Mouse (Mus musculus): ENCODE results near the gene Ehmt2. TPM values are rescaled to one million over a fixed set of nuclear protein-coding genes. Genes with fewer than 3 reads are reported as not detected.
"Not testable (repeated sequence)": the region's sequence is repeated elsewhere in the genome, so short reads cannot be mapped to it uniquely, and the experiment has no call there.

Gene Ehmt2
- total RNA-seq, 2 experiments from 2014 or later = 168 to 175 TPM

DNA sequence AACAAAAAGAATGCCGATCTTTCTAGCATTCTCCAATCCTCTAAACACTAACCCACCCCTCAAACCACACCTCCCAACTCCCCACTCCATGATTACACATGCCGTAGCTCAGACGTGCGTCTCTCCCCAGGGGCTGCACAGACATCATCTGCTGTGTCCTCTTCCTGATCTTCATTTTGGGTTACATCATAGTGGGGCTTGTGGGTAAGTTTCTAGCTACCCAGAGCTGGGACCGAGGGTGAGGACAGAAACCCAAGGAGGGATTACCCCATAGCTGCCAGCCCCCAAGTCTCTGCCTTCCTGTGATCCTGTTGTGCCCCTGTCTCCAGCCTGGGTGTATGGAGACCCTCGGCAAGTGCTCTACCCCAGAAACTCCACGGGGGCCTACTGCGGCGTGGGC, 18.9 kb downstream of the Ehmt2 start:
- DNase-seq (ENCODE audit: low spot score in 2 of 2) = no peak

DNA sequence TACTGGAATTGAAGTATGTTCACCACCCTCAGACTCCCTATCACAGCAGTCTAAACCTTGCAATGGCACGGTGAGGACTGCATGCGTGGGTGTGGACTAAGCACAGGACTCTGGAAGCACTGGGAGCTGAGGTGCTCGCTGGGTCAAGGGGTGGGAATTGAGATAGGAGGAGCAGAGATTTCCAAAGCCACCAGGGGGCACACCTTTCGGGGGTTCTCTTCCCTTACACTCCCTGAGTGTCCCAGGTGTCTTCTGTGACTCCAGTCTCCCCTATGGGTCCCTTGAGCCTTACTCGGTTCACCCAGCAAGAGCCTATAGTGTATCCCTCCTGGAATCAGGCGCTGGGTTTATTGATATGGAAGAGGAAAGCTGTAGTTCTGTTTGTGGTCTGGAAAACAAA, 24.7 kb downstream of the Ehmt2 start:
- DNase-seq (ENCODE audit: low spot score in 2 of 2) = no peak

DNA sequence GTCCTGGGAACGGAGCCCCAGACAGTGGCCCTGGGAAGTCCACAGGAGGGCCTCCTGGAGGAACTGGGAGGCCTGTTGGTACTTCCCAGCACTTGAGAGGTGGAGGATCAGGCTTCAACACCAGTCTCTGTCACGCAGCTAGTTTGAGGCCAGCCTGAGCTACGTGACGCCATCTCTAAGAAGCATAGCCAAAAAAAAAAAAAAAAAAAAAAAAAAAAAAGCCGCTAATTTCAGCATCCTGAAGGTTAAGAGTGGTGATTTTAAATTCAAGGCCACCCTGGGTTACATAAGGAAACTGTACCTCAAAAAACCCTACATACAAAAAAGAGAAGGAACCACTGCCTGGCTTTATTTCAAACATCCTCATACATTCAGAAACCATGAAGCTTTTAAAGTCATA, 26.0 kb downstream of the Ehmt2 start:
- DNase-seq (ENCODE audit: low spot score in 2 of 2) = no peak

DNA sequence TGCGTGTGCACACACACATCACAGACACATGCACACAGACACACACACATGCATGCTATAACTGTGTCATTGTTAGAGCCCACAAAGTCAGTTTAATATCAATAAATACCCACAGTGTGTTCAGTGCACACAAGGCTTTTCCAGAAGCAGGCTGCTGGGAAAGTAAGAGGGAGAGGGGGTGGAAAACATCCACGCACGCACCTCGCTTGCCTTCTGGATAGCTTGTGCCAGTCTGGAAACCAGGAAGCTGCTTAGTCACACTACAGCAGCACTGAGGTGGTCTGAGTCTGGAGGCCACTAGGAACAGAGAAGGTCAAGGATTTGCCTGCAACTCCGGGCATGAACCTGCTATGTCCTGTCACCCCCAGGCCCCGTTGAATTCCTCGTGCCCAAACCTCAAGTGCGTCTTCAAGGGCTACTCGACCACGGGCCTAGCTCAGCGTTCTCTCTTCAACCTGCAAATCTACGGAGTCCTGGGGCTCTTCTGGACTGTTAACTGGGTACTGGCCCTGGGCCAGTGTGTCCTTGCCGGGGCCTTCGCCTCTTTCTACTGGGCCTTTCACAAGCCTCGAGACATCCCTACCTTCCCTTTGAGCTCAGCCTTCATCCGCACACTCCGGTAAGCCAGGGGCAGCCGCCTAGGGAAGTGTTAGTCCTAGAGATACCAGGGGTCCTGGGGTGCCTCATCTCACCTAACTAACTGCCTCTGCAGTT, 29.2 kb downstream of the Ehmt2 start:
- DNase-seq (ENCODE audit: low spot score in 2 of 2) = peak in 1 of 2 experiments; percentile 51

DNA sequence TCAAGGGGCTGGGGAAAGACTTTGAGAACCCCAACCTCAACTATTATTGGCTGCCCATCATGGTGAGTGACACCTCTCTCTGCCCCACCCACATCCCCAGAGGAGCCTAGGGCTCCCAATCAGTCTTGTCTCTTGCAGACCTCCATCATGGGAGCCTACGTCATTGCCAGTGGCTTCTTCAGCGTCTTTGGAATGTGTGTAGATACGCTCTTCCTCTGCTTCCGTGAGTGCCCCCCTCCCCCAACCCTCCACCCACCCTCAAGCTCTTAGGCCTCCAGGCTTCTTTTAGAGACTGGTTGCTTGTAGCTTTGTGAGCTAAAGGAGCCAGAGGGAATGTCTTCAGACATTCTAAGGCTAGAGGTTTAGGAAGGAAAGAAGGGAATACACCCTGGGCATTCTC, 30.6 kb downstream of the Ehmt2 start:
- DNase-seq (ENCODE audit: low spot score in 2 of 2) = no peak

DNA sequence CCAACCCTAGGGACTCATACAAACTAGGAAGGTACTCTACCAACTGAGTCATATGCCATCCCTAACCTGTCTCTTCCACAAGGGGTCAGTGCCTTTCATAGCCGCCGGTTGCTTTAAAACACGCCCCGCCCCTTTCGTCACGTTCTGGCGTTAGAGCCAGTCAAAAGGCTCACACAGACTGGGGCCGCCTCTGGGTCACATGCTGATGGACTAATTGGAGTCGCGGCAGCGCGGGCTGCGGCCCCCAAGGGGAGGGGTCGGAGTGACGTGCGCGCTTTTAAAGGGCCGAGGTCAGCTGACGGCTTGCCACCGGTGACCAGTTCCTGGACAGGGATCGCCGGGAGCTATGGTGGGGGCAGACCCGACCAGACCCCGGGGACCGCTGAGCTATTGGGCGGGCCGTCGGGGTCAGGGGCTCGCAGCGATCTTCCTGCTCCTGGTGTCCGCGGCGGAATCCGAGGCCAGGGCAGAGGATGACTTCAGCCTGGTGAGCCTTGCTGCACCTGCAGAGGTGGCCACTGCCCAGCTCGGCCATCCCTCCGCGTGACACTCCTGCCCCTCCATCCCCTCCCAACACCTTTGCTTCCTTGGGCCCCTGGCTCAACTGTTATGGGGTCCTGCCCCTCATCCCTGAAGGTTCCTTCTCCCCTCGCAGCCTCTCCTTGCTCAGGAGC, 32.9 kb downstream of the Ehmt2 start, which contains the start of gene Neu1:
Gene Neu1 (plus strand): TSS at position 193 of the 674 bp plus-strand sequence.
- DNase-seq (ENCODE audit: low spot score in 2 of 2) = peak; percentile 97 to 98

DNA sequence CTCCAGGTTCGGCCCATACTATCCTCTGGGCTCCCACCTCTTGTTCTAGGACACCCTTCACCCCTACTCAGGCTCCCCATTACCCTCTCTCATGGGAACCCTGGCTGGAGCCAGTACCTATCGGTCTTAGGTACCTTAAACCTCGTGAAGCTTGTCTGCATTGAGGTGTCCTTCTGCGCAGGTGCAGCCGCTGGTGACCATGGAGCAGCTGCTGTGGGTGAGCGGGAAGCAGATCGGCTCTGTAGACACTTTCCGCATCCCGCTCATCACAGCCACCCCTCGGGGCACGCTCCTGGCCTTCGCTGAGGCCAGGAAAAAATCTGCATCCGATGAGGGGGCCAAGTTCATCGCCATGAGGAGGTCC, 33.4 kb downstream of the Ehmt2 start:
- DNase-seq (ENCODE audit: low spot score in 2 of 2) = peak; percentile 34 to 58

DNA sequence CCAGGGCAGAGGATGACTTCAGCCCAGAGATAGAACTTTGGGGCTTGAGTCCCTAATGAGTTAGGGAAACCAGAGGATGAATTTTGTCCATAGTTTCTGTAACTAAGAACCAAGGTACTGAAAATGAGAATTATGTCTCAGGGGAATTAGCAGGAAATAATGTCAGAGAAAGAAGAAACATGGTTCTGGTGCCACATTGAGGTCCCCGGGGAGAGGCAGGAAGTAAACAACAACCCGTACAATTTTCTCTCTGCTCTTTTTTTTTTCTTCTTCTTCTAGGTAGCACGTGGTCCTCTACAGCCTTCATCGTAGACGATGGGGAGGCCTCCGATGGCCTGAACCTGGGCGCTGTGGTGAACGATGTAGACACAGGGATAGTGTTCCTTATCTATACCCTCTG, 34.0 kb downstream of the Ehmt2 start:
- no peak for DNase-seq (ENCODE audit: low spot score in 2 of 2)

DNA sequence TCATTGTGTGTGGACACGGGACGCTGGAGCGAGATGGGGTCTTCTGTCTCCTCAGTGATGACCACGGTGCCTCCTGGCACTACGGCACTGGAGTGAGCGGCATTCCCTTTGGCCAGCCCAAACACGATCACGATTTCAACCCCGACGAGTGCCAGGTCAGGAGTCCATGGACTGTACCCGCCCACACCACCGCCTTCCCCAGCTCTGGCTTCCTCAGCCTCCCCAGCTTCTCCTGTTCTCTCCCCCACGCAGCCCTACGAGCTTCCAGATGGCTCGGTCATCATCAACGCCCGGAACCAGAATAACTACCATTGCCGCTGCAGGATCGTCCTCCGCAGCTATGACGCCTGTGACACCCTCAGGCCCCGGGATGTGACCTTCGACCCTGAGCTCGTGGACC, 35.8 kb downstream of the Ehmt2 start:
- peak; percentile 38 to 48 for DNase-seq (ENCODE audit: low spot score in 2 of 2)

DNA sequence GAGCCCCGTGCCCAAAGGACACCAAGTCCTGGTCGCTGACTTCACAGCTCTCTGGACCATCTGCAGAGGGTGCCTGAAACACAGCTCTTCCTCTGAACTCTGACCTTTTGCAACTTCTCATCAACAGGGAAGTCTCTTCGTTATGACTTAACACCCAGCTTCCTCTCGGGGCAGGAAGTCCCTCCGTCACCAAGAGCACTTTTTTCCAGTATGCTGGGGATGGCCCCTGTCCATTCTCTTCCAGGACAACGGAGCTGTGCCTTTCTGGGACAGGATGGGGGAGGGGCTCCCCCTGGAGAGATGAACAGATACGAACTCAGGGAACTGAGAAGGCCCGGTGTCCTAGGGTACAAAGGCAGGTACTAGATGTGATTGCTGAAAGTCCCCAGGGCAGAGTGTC, 36.6 kb downstream of the Ehmt2 start:
- no peak for DNase-seq (ENCODE audit: low spot score in 2 of 2)

DNA sequence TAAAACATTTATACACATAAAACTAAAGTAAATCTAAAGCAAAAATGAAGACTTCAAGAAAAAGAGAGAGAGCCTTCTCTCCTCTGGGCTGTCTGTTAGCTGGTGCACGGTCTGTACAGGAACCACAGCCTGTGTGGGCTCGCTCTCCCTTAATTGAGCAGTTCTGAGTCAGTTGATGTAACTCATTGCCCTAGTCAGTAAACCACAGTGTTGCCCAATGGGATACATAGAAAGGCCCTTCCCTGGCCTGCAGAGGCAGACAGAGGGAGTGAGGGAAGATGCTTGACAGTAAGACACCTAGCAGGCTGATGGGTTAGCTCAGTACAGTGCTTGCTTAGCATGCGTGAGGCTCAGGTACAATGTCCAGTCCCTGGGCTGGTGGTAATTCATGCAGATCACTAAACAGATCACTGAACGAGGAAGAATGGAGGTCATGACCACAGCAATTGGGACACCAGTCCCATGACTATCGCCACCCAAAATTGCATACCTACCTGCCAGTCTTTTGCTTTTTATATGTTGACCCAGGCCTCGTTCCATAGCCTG, 39.8 kb downstream of the Ehmt2 start:
- DNase-seq (ENCODE audit: low spot score in 2 of 2) = no peak

DNA sequence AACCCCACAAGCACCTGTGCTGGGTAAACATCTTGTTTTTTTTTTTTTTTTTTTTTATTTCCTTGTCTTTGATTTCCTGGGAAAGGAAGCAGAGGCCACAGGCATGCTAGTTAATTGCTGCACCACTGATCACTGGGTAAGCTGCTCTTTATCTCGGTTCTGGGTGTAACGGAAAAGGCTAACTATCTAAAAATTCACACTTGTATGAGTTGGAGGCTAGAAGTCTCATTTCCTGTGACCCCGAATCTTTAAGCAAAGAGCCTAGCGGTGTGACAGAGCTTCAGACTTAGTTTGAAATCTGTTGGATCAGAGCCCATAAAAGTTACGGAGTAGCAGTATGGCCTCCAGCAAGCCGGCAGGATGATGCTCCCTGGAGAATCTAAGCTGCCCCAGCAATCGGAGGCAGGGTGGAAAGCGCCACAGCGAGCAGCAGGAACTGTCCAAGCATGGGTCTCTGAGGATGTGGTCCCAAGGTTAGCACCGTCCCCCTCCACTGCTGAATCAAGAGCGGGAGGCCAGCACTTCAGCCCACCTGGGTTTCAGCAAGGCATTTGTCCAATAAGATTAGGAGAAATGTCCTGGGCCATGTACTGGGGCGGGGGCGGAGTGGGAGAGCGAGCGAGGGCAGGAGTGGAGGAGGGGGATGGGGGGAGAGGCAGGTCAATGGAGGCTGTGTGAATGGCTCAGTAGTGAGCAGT, 43.2 kb downstream of the Ehmt2 start:
- DNase-seq (ENCODE audit: low spot score in 2 of 2) = no peak

DNA sequence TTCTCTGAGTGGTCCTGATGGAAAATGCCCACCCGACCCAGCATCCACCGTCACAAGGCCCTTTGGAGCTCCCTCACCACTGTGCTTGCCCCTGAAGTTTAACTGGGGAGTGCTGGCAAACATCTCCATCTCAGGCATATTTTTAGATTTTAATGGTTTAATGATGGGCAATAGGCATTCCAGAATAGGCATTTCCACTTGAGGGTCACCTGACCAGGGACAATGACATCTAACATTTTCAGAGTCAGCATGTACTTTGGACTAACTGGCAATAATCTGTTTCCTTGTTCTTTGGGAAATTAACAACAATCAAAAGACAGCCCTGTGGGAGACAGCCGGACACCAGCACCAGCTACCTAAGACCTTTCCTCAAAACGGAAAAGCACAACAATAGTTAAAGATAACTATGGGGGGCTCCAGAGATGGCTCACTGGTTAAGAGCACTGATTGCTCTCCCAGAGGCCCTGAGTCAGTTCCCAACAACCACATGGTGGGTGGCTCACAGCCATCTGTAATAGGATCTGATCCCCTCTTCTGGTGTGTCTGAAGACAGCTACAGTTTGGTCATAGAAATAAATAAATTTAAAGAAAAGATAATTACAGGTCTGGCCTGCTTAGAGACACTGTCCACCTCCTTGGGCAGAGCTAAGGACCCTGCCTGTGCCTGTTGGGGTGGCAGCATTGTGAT, 45.0 kb downstream of the Ehmt2 start:
- DNase-seq (ENCODE audit: low spot score in 2 of 2) = no peak

DNA sequence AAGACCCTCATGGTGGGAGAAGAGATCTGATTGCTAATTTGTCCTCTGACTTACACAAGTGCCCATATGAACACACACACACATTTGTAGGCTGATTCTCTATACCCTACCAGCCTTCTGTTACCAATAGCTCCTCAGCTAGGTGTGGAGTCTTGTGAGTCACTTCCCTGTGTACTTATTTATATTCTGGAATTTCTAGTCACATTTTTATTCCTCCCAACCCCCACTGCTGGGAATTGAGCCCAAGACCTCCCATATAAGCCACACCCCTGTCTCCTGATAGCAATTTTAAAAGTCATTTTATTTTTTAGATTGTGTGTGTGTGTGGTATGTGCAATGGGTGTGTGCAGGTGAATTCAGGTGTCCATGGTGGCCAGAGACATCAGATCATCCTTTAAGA, 46.1 kb downstream of the Ehmt2 start:
- DNase-seq (ENCODE audit: low spot score in 2 of 2) = no peak

DNA sequence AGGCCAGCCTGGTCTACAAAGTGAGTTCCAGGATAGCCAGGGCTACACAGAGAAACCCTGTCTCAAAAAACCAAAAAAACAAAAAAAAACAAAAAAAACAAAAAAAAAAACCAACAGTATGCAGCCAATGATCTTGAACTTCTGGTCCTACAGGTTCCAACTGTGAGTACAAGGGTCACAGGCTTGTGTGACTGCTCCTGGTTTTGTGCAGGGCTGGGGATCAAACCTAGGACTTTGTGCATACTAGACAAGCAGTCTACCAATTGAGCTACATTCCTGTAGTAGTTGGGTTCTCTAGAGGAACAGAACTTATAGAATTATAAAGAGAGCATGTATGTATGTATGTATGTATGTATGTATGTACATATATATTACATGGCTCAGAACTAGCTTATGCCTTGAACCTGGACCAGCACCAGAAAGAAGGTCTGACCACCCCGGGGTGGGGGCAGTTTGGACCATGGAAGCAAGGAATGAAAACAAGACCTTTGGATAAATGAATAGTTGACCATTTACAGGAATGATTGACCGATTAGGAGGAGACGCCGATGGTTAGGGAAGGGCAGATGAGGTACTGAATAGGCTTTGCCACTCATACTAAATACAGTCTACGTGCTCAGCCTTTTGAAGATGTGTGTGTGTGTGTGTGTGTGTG, 48.3 kb downstream of the Ehmt2 start:
- no peak for DNase-seq (ENCODE audit: low spot score in 2 of 2)

DNA sequence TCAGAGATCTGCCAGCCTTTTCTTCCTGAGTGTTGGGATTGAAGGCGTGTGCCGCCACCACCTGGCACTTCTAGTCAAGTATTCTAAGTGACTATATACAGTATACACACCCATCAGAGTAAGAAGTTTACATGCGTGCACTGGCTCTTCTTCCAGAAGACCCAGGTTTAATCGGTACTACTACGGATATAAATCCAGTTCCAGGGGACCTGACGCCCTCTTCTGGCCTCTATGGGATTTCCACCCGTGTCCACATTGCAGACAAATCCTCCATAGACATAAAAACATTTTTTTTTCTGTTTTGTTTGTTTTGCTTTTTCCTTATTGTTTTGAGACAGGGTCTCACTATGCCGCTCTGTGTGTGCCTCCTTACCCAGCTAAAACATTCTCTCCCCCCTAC, 49.3 kb downstream of the Ehmt2 start:
- no peak for DNase-seq (ENCODE audit: low spot score in 2 of 2)

DNA sequence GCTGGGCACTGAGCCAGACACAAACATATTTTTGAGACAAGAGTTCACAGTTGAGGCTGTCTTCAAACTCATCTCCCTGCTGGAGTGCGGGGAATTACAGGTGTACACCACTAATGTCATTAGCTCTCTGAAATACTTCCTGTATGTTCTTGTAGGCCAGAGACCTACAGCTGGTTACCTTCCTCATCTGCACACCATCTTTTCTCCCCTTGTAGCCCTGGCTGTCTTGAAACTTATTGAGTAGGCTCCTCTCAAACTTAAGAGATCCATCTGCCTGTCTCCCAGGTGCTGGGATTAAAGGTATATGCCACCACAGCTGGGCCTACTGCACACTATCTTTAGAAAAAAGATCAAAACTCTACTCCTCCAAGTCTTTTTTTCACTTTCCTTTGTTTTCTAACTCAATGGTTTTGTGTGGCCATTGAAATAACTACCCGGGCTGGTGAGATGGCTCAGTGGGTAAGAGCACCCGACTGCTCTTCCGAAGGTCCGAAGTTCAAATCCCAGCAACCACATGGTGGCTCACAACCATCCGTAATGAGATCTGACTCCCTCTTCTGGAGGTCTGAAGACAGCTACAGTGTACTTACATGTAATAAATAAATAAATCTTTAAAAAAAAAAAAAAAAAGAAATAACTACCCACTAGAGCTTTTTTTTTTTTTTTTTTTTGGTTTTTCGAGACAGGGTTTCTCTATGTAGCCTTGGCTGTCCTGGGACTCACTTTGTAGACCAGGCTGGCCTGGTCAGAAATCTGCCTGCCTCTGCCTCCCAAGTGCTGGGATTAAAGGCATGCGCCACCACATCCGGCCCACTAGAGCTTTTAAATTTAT, 50.7 kb downstream of the Ehmt2 start:
- not testable (repeated sequence) for DNase-seq (ENCODE audit: low spot score in 2 of 2)

DNA sequence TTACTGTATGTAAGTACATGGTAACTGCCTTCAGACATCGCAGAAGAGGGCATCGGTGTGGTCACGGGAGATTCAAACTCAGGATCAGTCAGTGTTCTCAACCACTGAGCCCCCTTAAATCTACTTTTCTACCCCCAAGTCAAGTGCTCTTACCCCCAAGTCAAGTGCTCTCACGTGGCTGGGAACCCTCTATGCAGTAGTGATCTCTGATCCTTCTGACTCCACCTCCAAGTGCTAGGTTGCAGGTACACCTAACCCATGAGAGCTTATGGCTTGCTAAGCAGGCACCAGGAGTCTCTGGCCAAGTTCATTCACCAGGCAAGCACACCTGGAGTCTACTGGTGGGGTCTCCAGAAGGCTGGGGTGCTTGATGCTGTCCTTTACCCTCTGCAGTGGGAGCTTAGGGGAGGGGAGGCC, 51.3 kb downstream of the Ehmt2 start:
- DNase-seq (ENCODE audit: low spot score in 2 of 2) = no peak

DNA sequence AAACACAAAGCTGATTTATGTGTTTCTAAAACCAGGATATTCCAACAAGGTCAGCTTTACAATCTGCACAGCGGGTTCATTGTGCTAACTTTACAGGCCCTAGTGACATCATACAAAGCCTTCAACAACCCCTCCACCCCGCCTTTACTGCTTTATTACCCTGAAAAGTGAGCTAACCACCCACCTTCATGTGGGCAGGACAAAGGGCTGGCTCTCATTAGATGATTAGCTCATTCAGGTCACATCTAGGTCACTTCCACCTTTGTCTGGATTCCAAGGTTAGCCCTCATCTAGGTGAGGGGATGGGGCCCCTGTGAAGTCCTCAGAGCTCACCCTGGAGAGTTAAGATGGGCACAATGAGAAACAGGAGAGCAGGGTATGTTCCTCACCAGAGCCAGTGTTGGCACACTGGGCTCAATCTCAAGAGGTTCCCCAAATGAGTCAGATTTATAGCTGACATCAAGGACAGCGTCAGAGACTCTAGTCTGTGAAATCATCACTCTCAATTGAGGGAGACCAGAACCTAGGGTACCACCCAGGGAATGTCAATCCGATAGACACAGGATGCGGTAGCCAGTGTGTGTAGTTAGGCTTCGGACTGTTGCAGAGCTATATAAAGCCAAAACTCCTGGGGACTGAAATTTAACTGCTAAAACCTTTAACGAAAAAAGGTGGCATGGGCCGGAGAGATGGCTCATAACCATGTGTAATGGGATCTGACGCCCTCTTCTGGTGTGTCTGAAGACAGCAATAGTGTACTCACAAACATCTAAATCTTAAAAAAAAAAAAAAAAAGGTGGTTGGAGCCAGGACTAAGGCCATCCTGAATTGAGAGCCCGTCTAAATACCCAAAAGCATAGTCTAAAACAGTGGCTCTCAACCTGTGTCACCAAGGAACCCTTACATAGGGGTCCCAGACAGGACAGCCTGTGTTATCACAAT, 52.5 kb downstream of the Ehmt2 start:
- DNase-seq (ENCODE audit: low spot score in 2 of 2) = no peak
